Mouse (Mus musculus) heart, adult 9 months (tissue): Measurements from ENCODE around the gene Nucb1.
"Not testable (repeated sequence)": the region's sequence is repeated elsewhere in the genome, so short reads cannot be mapped to it uniquely, and the experiment has no call there.

Experiments used
- DNase-seq, 2 experiments: peaks; one replicate each; pipeline ENCODE4 v3.0.0; 2022; ENCODE audit warnings: low spot score in 2 of 2

Gene Nucb1

DNA sequence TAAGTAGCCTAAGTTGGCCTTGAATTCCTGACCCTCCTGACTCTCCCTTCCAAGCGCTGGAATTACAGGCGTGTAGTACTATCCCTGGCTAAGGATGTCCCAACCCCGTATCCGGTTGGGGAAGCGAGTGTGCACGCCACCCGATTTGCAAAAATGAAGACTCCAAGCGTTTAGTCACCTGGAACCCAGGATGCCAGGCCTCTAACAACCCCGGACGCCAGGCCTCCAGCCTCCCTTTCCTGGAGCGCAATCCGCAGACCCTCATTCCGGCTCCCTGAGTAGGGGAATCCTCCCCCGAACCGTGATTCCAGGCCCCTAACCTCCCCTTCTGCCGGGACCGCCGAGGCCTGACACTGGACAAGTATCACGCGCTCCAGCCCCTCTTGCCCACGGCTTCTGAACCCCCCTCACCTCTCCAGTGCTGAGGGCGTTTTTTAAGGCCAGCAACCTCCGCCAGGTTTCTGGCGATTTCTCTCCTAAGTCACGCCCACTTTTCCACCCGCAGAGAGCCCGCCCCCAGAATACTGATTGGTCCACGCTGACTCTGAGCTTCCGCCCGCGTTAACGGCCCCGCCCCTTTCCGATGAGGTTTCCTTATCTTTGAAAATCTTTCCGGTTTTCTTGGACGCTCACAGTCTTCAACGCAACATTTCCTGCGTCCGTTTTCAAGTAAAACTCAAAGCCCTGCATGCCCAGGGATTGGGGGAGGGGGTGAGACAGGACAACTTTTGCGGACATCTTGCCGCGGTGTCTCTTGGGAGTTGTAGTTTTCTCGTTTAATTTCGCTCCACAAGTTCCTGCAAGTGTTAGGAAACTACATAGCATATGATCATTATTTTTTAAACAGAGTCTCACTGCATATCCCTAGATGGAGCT lies at the start of gene Nucb1:
Gene Nucb1, minus strand, starts transcription at position 495 of the 876 bp plus-strand sequence.
- peak; percentile 93 to 96 for DNase-seq

DNA sequence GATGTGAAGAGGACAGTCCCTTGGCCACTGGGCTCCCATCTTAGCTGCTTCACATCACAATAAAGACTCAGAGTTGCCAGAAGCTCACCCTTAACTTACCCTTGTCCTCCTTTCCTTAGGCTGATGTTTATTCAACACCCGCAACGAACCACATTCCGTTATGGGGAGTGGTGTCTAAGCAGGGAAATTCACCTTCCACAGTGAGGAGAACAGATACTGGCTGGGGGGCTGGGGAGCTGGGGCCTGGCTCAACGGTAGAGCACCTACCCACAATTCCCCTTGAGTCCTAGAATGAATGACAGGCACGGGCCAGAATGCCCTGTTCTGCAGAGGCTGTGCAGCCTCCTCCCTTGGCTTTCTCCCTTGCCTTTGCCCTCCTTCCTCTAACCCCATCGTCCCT lies 48.7 kb upstream of the Nucb1 start:
- no peak for DNase-seq

DNA sequence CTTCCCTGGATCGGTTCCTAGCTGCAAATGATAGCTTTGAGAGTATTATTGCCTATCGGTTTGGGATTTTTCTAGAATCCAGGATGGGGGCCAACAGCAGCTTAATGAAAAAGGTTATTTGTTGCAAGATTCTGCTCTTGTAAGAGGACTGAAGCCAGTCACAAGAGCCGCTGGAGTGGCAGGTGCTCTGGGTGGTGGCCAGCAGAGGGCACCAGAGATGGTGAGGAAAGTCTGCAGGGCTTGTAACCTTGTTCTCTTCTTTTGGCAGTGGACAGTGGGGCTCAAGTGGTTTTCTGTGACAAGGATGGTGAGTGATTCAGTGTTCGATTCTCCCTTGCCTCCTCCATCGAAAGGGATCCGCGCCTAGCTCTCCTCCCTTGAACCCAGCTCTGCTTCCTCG lies 45.6 kb upstream of the Nucb1 start:
- DNase-seq, result peak; percentile 42 to 71

DNA sequence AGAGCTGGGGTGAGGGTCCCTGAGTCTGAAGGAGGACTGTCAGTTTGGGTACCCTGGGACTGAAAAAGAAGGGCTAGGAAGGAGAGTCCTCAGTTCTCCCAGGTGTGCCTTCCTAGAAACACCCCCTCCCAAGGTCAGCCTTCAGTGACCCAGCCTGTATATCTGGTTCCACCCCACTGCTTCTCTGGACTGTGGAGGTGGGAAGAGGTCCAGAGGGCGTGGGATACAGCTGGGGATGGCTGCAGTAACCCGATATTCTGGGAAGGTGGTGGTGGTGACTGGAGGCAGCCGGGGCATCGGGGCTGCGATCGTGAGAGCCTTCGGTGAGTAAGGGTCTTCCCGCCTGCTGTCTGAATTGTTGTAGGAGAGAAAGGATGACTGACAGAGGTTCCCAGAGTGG lies 44.5 kb upstream of the Nucb1 start, which contains the start of gene Hsd17b14:
Gene Hsd17b14, plus strand, starts transcription at position 150 of the 400 bp plus-strand sequence.
- DNase-seq, result no peak

DNA sequence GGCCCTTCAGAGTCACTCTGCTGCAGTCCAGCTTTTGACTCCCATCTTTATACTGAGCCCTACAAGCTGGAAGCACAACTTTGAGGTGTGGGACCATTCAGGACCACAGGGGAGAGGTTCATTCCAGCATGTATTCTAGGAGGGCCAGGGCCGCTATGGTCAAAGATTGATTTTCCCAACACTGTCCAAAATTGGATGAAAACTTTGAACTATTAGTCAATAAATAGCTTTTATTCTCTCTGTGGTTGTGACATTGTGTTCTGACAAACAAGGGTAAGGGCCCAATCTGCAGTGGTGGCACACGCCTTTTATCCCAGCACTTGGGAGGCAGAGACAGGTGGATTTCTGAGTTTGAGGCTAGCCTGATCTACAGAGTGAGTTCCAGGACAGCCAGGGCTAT lies 43.8 kb upstream of the Nucb1 start:
- DNase-seq, result no peak

DNA sequence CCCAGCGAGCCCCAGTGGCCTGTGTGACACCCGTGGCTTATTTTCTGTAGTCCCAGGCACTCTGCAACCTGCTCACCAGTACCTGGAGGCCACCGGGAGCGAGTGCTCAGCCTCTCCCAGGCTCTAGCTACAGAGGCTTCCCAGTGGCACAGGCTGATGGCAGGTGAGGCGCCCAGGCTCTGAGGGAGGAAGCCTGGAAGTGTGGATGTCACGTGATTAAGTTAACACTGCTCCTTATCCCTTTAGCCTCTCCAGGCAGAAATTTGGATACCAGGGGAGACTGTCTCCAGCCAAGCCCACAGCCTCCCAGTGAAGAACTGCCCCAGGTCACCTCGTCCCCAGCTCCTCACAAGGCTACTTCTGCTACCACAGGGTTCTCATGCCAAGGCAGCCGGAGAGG lies 43.3 kb upstream of the Nucb1 start:
- DNase-seq, result no peak

DNA sequence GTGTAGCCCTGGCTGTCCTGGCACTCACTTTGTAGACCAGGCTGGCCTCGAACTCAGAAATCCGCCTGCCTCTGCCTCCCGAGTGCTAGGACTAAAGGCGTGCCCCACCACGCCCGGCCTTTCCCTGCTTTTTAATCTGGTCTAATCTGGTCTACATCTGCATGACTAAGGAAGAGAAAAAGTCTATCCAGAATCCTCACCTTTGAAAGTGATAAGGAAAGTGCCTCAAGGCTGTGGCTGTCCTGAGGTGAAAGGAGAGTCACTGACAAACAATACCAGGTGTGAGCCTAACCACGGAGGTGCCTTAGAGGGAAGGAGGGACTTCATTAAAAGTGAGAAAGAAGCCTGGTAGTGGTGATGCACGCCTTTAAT lies 41.3 kb upstream of the Nucb1 start:
- no peak for DNase-seq

DNA sequence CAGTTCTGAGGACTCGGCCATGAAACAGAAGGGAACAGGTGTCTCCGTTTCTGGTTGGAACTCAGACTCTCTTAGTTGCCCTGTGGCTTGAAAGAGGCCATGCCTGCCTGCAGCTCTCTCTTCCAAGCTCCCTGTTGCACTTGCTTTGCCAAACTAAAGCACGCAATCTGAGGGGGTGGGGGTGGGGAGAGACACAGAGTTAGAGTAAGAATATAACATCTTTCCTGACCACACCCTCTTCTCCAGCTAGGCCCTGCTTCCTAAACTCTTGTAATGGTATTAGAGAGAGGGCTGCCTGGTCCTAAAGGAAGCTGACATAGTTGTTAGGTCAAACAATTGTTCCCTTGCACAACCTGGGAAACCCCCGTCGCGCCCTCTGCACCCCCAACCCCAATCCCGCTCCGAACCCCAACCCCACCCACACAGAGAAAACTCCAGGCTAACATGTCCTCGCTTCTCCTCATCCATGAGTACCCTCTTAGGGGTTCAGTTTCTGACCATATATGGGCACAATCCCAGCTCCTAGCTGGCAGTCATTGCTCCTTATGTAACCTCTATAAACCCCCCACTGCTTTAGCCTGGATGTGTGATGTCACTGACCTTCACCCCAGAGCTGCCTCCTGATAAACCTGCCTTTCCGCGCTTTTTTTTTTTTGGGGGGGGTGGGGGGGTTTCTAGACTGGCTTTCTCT lies 40.8 kb upstream of the Nucb1 start:
- no peak for DNase-seq

DNA sequence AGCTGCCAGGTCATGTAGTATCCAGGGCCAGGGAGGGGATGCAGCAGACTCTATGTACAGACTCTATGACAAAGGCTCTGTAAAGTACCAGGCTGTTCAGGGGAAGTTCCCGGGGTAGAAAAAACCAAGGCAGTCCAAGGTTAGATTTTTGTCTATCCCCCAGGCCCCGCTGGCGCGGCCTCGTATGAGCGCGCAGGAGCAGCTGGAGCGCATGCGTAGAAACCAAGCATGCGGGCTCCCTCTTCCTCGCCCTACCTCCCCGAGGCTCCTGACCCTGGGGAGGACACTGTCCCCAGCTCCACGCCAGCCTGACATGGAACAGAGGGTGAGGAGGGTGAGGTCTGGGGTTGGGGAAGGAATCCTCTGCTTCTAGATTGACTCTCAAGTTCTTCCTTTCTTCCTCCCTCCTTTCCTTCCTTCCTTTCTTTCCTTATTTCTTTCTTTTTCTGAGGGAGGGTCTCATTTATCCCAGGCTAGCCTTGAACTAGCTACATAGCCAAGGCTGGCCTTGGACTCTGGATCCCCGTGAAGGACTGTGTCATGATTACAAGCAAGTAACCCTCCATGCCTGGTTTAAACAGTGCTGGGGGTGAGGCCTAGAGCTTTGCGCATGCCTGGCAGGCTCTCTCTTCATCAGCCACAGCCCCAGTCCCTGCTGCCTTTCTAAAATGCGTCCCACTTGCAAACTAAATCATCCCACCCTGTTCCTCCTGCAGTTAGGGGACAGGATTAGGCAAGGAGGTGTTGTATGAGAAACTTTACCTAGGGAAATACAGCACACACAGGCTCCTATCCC lies 39.6 kb upstream of the Nucb1 start:
- DNase-seq, result no peak

DNA sequence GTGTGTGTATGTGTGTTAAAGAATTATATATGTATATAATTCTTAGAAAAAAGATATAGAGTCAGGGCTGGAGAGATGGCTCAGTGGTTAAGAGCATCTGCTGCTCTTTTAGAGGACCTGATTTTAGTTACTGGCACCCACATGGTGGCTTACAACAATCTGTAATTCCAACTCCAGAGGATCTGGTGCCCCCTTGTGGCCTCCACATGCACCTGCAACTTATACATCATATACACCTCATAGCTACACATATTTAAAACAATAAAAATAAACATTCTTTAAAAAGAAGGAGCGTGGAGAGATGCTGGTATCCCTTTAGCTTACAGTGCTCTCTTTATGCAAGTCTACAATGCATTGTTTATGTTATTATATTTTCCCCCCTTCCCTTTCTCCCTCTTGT lies 34.3 kb upstream of the Nucb1 start:
- DNase-seq, result no peak

DNA sequence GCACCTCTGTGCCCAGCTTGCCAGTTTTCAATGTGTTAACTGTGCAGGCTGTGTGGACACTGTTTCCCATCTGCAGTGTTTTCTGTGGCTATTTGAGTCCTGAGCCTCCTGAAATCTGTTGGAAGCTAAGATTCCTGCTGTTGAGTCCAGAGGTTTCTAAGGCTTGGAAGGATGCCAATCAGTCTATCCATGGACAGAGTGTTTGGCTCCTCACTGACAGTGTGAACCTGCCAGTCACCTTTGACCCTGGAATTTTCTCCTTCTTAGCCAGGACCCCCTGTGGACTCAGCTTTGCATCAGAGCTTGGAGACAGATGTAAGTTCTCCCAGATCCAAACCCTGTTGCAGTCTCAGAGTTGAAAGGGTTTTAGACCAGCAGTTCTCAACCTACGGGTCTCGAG lies 30.0 kb upstream of the Nucb1 start:
- DNase-seq, result no peak

DNA sequence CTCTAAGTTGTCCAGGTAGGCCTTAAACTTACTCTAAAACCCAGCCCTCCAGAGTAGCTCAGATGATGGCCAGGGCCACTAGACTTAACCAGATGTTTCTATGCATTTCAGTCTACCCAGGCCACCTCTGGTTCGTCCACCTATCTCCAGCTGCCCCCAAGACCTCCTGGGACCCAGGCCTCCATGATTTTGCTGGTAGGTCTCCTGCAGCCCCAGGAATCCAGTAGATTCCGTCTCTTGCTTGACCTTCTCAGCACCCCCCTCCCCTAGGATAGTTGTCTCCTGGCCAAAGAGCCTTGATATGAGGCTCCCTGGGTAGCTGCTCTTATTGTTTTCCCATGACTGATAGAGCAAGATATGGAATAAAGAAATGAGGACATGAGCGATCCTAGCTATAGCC lies 28.9 kb upstream of the Nucb1 start:
- no peak for DNase-seq

DNA sequence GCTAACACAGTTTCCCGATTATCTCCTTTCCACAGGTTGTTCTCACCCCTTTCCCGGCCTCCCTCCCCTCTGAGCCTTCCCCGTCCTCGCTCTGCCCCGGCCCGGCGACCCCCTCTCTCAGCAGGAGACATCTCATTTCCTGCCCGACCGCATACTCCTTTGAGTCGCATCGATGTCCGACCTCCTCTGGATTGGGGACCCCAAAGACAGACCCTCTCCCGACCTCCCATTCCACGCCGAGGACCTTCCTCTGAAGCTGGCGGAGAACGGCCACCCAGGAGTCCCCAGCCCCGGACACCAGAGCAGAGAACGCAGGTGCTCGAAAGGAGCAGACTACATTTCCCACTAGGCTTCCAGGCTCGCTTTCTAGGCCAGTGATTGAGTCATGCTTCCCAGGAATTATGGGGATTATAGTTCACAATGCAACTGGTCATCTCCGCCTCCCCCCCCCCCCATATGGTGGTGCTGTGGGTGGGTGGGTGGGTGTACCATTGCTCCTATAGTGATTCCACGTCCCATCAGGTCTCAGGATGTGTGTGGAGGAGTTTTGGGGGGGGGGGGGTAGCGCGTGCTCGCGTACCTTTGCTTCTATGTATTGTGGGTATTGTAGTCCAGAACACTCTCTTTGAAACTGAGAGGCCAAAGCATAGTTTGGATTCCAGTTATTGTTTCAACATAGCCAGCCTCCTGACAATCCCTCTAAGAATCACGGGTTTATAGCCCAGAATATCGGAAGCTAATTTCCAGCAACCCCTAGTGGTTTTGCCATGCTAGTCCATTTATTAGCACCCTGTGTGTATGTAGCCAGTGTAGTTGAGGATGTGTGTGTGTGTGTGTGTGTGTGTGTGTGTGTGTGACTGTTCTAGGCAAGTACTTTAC lies 28.2 kb upstream of the Nucb1 start:
- peak; percentile 53 to 55 for DNase-seq

DNA sequence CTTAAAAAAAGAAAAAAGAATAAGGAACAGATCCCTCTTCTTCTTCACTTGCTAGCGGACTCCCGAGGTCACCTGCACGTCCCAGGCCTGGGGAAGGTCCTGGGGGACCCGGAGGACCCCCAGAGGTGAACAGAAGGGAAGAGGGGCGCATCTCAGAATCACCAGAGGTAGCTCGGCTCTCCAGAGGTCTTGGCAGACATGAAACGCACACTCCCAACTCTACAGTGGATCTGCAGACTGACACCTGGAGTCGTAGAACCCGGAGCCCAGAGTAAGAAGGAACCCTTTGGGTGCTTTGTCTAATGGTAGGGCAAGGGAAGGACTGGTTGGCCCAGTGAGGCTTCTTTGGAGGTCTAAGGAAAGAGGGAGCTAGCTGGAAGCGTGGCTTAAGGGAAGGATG lies 27.4 kb upstream of the Nucb1 start:
- DNase-seq, result no peak

DNA sequence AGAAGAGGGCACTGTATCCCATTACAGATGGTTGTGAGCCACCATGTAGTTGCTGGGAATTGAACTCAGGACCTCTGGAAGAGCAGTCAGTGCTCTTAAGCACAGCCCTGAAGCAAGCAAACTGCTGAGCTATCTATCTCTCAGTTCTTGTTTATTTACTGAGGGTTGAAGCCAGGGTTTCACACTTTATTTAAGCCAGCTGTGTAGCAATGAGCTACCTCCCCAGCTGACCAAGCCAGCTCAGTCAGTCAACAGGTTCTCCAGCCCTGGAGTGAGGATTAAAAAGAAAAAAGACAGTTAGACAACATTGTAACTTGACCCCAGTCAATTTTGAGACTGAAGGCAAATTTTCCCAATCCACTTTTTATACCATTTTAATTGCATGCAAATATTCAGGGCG lies 25.5 kb upstream of the Nucb1 start:
- DNase-seq, result no peak

DNA sequence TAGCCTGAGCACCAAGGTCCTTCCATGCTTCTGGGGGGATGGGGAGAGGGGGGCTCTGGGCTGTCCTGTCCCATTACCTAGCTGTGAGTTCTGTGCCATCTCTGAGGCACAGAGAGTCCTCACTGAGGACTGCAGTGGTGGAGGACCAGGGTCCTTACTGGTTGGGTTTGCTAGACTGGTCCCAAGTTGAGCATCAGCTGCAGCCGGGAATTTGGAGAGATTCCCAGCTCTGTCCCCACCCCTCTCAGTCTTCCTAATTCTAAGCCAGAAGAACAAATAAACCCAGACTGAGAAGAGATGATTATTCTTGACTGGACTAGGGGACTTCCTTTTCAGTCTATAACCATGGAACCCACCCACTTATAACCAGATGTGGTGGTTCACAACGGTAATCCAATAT lies 20.4 kb upstream of the Nucb1 start:
- DNase-seq, result peak in 1 of 2 experiments; percentile 43

DNA sequence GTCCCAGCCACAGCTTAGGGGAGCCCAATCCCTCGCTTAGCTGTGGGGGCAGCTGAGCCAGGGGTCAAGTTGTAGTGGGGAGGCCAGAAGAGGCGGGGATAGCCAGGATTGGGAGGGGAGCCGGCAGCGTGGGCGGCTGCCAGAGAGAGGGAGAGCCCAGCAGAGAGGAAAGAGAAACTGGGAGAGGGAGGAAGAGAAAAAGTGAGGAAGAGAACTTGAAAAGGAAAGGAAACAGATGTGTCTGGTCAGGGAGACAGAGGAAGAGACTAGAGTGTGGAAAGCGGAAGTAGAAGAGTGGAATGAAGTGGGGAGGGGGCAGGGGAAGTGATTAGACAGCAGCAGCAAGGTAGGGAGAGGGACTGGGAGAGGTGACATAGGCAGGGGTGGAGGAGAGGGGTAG lies 19.3 kb upstream of the Nucb1 start:
- peak; percentile 43 to 54 for DNase-seq

DNA sequence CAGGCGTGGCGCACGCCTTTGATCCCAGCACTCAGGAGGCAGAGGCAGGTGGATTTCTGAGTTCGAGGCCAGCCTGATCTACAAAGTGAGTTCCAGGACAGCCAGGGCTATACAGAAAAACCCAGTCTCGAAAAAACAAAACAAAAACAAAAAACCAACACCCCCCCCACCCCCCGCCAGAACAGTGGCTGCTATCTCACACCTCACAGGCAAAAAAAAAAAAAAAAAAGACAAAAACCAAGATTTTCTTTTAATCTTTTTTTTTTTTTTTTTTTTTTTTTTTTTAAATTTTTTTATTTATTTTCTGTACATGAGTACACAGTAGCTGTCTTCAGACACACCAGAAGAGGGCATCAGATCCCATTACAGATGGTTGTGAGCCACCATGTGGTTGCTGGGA lies 17.0 kb upstream of the Nucb1 start:
- not testable (repeated sequence) for DNase-seq

DNA sequence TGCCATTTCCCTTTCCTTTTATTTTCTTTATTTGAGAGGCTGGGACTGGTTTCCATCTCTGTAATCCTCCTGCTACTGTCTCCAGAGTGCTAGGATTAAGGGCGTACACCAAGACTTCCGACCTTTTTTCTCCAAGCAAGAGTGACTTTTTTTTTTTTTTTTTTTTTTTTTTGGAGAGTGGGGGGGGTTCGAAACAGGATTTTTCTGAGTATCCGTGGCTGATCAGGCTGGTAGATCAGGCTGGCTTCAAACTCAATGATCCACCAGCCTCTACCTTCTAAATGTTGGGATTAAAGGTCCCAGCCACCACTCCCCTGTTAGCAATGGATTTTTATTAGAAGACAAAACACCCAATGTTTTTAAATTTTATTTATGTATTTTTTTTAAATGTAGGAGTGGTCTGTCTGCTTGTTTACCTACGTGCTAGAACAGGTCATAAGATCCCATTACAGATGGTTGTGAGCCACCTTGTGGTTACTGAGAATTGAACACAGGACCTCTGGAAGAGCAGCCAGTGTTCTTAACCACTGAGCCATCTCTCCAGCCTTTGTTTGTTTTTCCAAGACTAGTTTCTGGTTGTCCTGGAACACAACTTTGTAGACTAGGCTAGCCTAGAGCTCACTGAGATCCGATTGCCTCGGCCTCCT lies 16.4 kb upstream of the Nucb1 start:
- DNase-seq, result peak in 1 of 2 experiments; percentile 43

DNA sequence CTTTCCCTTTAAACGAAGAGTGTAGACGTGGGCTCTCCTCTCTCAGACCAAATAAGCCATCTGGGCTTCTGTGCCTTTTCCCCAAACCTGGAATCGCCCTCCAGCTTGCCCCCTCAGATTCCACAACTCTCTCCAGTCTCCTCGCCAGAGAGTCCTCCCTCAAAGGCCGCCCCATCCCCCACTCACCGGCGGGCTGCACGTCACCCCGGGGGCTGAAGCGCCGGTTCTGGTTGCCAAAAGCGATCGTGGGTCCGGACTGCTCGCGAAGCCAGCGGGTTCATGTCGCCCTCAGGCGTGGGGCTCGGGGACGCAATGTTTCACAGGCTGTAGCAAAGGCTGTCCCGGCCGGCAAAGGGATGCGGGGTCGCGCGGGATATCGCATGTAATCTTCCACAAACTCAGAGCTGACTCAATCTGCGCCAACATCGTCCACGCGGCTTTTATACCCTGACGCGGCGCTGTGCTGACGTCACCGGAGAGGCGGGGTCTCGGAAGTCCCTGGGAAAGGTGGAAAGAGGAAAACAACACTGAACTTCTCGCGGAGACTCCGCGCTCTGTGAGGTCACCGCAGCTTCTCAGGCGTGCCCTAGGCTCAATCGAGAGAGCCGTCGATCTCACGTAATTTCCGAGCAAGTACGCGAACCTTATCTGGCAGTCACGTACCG lies 15.7 kb upstream of the Nucb1 start, which contains the start of the genes Ppp1r15a and Plekha4:
Gene Ppp1r15a, minus strand, starts transcription at position 460 of the 665 bp plus-strand sequence.
Gene Plekha4, plus strand, starts transcription at position 522 of the 665 bp plus-strand sequence.
- DNase-seq, result peak; percentile 95 to 97
